Mouse (Mus musculus) midbrain, embryonic 12.5 days (tissue): Measurements from ENCODE around the gene Lrfn4. TPM values are rescaled to one million over a fixed set of nuclear protein-coding genes. Genes with fewer than 3 reads are reported as not detected.

Experiments used
- ATAC-seq: fragments of 200-750 bp; cut with Nextera tagmentation; 2 replicates; pipeline ENCODE4 v1.8.0; 2017; ENCODE audit warnings: low read depth, moderate TSS enrichment, moderate library complexity; ENCODE audit not compliant: low FRiP score
- H3K27ac ChIP-seq: fragments of 300-500 bp; sonication (generic); replicated peaks from 2 replicates; pipeline ENCODE4 v1.5.1; 2016; ENCODE audit warnings: mild to moderate bottlenecking
- H3K27me3 ChIP-seq: fragments of 300-500 bp; sonication (generic); 2 replicates; pipeline ENCODE4 v1.6.1; 2016; ENCODE audit warnings: mild to moderate bottlenecking
- H3K36me3 ChIP-seq: fragments of 300-500 bp; sonication (generic); 2 replicates; pipeline ENCODE4 v1.6.1; 2016
- H3K4me1 ChIP-seq: fragments of 300-500 bp; sonication (generic); 2 replicates; pipeline ENCODE4 v1.6.1; 2016
- H3K4me2 ChIP-seq: fragments of 300-500 bp; sonication (generic); replicated peaks from 2 replicates; pipeline ENCODE4 v1.6.1; 2016; ENCODE audit warnings: mild to moderate bottlenecking, moderate library complexity
- H3K4me3 ChIP-seq: fragments of 300-500 bp; sonication (generic); 2 replicates; pipeline ENCODE4 v1.5.1; 2016; ENCODE audit warnings: mild to moderate bottlenecking
- H3K9ac ChIP-seq: fragments of 300-500 bp; sonication (generic); replicated peaks from 2 replicates; pipeline ENCODE4 v1.6.1; 2016; ENCODE audit warnings: mild to moderate bottlenecking, moderate library complexity
- H3K9me3 ChIP-seq: fragments of 300-500 bp; sonication (generic); 2 replicates; pipeline ENCODE4 v1.6.1; 2016; ENCODE audit warnings: mild to moderate bottlenecking
- WGBS: fragments of 180-500 bp; shearing (Covaris S2); methylation state at CpG from one replicate; pipeline ENCODE4 v1.1.7; 2016; 5-methylcytosine and 5-hydroxymethylcytosine counted together
- polyA plus RNA-seq: library from polyadenylated mRNA; unstranded; fragments of >200 nt; fragmentation: Nextera tagmentation; extraction: Ambion mirVana; gene quantifications from 2 replicates; pipeline ENCODE4 v1.2.1, GENCODE M21; 2016

The Lrfn4 gene
- polyA plus RNA-seq, 1 experiment from 2014 or later, result 13.6 TPM

GRCm38 (mm10) chr19:4578799-4579198 lies 36.7 kb downstream of the Lrfn4 start:
- H3K4me2 ChIP-seq, result no peak overlapping the region
- no peak for ATAC-seq
- H3K36me3 ChIP-seq, result no peaks in the 10 kb centered on the region
- H3K27me3 ChIP-seq, result no peaks in the 10 kb centered on the region
- H3K4me3 ChIP-seq, result no peak overlapping the region
- no peak overlapping the region for H3K9ac ChIP-seq
- H3K27ac ChIP-seq, result no peak overlapping the region
- H3K4me1 ChIP-seq, result no peaks in the 10 kb centered on the region
- 83% methylated on average over 2 of the region's 2 CpGs for WGBS
- no peaks in the 10 kb centered on the region for H3K9me3 ChIP-seq

GRCm38 (mm10) chr19:4573241-4573640 lies 42.2 kb downstream of the Lrfn4 start:
- Histone ChIP-seq H3K36me3 (no peaks in the 10 kb centered on the region), H3K9ac (no peak overlapping the region), H3K27me3 (no peaks in the 10 kb centered on the region), H3K9me3 (no peaks in the 10 kb centered on the region), H3K4me3 (no peak overlapping the region), H3K4me2 (no peak overlapping the region), H3K4me1 (peaks cover 8% of the 10 kb centered on the region; the same call in 1 of the 2 replicates), H3K27ac (no peak overlapping the region)
- no peak for ATAC-seq
- WGBS, result 95% methylated on average over 1 of the region's 1 CpGs

GRCm38 (mm10) chr19:4572467-4572866 lies 43.0 kb downstream of the Lrfn4 start:
- Histone ChIP-seq H3K27me3 (peaks cover 7% of the 10 kb centered on the region; the same call in 1 of the 2 replicates), H3K9me3 (no peaks in the 10 kb centered on the region), H3K36me3 (no peaks in the 10 kb centered on the region), H3K4me3 (no peak overlapping the region), H3K27ac (no peak overlapping the region), H3K4me1 (peaks cover 8% of the 10 kb centered on the region; the same call in 1 of the 2 replicates), H3K9ac (no peak overlapping the region), H3K4me2 (no peak overlapping the region)
- ATAC-seq, result no peak
- 78% methylated on average over 8 of the region's 8 CpGs for WGBS

- Histone ChIP-seq H3K9ac (no peak overlapping the region), H3K4me3 (no peak overlapping the region), H3K4me2 (no peak overlapping the region), H3K27ac (no peak overlapping the region), H3K36me3 (no peaks in the 10 kb centered on the region), H3K4me1 (peaks cover 8% of the 10 kb centered on the region; the same call in 1 of the 2 replicates), H3K27me3 (peaks cover 11% of the 10 kb centered on the region; the same call in 1 of the 2 replicates), H3K9me3 (no peaks in the 10 kb centered on the region)
- WGBS, result 63% methylated on average over 4 of the region's 4 CpGs
- ATAC-seq, result no peak
Measured at GRCm38 (mm10) chr19:4572061-4572460, 43.4 kb downstream of the Lrfn4 start.

- Histone ChIP-seq H3K4me2 (no peak overlapping the region), H3K9ac (no peak overlapping the region), H3K27me3 (peaks cover 11% of the 10 kb centered on the region; the same call in 1 of the 2 replicates), H3K9me3 (no peaks in the 10 kb centered on the region), H3K36me3 (no peaks in the 10 kb centered on the region), H3K4me1 (peaks cover 8% of the 10 kb centered on the region; the same call in 1 of the 2 replicates), H3K4me3 (no peak overlapping the region), H3K27ac (no peak overlapping the region)
- no peak for ATAC-seq
- WGBS, result 88% methylated on average over 1 of the region's 1 CpGs
Measured at GRCm38 (mm10) chr19:4571658-4572057, 43.8 kb downstream of the Lrfn4 start.

- H3K9ac ChIP-seq, result no peak overlapping the region
- H3K4me1 ChIP-seq, result peaks cover 8% of the 10 kb centered on the region; the same call in 1 of the 2 replicates
- no peak for ATAC-seq
- H3K36me3 ChIP-seq, result no peaks in the 10 kb centered on the region
- no peak overlapping the region for H3K4me3 ChIP-seq
- no peaks in the 10 kb centered on the region for H3K9me3 ChIP-seq
- H3K27ac ChIP-seq, result no peak overlapping the region
- WGBS, result 91% methylated on average over 6 of the region's 6 CpGs
- H3K27me3 ChIP-seq, result peaks cover 11% of the 10 kb centered on the region; the same call in 1 of the 2 replicates
- no peak overlapping the region for H3K4me2 ChIP-seq
Measured at GRCm38 (mm10) chr19:4570815-4571214, 44.7 kb downstream of the Lrfn4 start.

- WGBS, result 85% methylated on average over 11 of the region's 11 CpGs
- no peak overlapping the region for H3K4me3 ChIP-seq
- no peak overlapping the region for H3K9ac ChIP-seq
- H3K4me2 ChIP-seq, result no peak overlapping the region
- H3K36me3 ChIP-seq, result no peaks in the 10 kb centered on the region
- peaks cover 8% of the 10 kb centered on the region; the same call in 1 of the 2 replicates for H3K4me1 ChIP-seq
- peaks cover 11% of the 10 kb centered on the region; the same call in 1 of the 2 replicates for H3K27me3 ChIP-seq
- no peak for ATAC-seq
- H3K27ac ChIP-seq, result no peak overlapping the region
- H3K9me3 ChIP-seq, result no peaks in the 10 kb centered on the region
Measured at GRCm38 (mm10) chr19:4570237-4570613, 45.2 kb downstream of the Lrfn4 start.

- no peaks in the 10 kb centered on the region for H3K9me3 ChIP-seq
- WGBS, result 82% methylated on average over 17 of the region's 17 CpGs
- no peak overlapping the region for H3K4me2 ChIP-seq
- no peaks in the 10 kb centered on the region for H3K36me3 ChIP-seq
- no peak overlapping the region for H3K9ac ChIP-seq
- no peak overlapping the region for H3K27ac ChIP-seq
- no peak for ATAC-seq
- peaks cover 8% of the 10 kb centered on the region; the same call in 1 of the 2 replicates for H3K4me1 ChIP-seq
- H3K4me3 ChIP-seq, result no peak overlapping the region
- peaks cover 11% of the 10 kb centered on the region; the same call in 1 of the 2 replicates for H3K27me3 ChIP-seq
Measured at GRCm38 (mm10) chr19:4569356-4570236, 45.9 kb downstream of the Lrfn4 start.

- Histone ChIP-seq H3K27me3 (peaks cover 11% of the 10 kb centered on the region; the same call in 1 of the 2 replicates), H3K36me3 (no peaks in the 10 kb centered on the region), H3K4me2 (no peak overlapping the region), H3K4me1 (peaks cover 8% of the 10 kb centered on the region; the same call in 1 of the 2 replicates), H3K9me3 (no peaks in the 10 kb centered on the region), H3K9ac (no peak overlapping the region), H3K4me3 (no peak overlapping the region), H3K27ac (no peak overlapping the region)
- ATAC-seq, result no peak
- WGBS, result 57% methylated on average over 4 of the region's 4 CpGs
Measured at GRCm38 (mm10) chr19:4568832-4569231, 46.6 kb downstream of the Lrfn4 start.

GRCm38 (mm10) chr19:4567665-4568064 lies 47.8 kb downstream of the Lrfn4 start:
- WGBS, result 86% methylated on average over 2 of the region's 2 CpGs
- Histone ChIP-seq H3K36me3 (no peaks in the 10 kb centered on the region), H3K9me3 (no peaks in the 10 kb centered on the region), H3K27me3 (peaks cover 11% of the 10 kb centered on the region; the same call in 1 of the 2 replicates), H3K9ac (no peak overlapping the region), H3K4me1 (peaks cover 8% of the 10 kb centered on the region; the same call in 1 of the 2 replicates), H3K27ac (no peak overlapping the region), H3K4me2 (no peak overlapping the region), H3K4me3 (no peak overlapping the region)
- no peak for ATAC-seq

GRCm38 (mm10) chr19:4566880-4567279 lies 48.6 kb downstream of the Lrfn4 start:
- Histone ChIP-seq H3K36me3 (no peaks in the 10 kb centered on the region), H3K27me3 (peaks cover 11% of the 10 kb centered on the region; the same call in 1 of the 2 replicates), H3K9ac (no peak overlapping the region), H3K4me1 (peaks cover 5% of the 10 kb centered on the region; the same call in 1 of the 2 replicates), H3K27ac (no peak overlapping the region), H3K4me3 (no peak overlapping the region), H3K4me2 (no peak overlapping the region), H3K9me3 (no peaks in the 10 kb centered on the region)
- ATAC-seq, result no peak
- WGBS, result 81% methylated on average over 2 of the region's 2 CpGs

- no peak for ATAC-seq
- Histone ChIP-seq H3K9ac (no peak overlapping the region), H3K27me3 (peaks cover 11% of the 10 kb centered on the region; the same call in 1 of the 2 replicates), H3K36me3 (no peaks in the 10 kb centered on the region), H3K9me3 (no peaks in the 10 kb centered on the region), H3K4me2 (no peak overlapping the region), H3K4me3 (no peak overlapping the region), H3K4me1 (no peaks in the 10 kb centered on the region), H3K27ac (no peak overlapping the region)
- 90% methylated on average over 5 of the region's 5 CpGs for WGBS
Measured at GRCm38 (mm10) chr19:4565678-4566077, 49.8 kb downstream of the Lrfn4 start.
